Mouse (Mus musculus) T-helper 1 cell (primary cell): ENCODE data around the gene Lhx8.

Experiments used
- in situ Hi-C: fragments of 300-600 bp; cut with MboI, MseI; formaldehyde crosslinking; loops from one replicate; pipeline ENCODE4 v1.15.1; 2025; ENCODE audit warnings: high pct_unique_total_duplicates

Lhx8 gene

DNA sequence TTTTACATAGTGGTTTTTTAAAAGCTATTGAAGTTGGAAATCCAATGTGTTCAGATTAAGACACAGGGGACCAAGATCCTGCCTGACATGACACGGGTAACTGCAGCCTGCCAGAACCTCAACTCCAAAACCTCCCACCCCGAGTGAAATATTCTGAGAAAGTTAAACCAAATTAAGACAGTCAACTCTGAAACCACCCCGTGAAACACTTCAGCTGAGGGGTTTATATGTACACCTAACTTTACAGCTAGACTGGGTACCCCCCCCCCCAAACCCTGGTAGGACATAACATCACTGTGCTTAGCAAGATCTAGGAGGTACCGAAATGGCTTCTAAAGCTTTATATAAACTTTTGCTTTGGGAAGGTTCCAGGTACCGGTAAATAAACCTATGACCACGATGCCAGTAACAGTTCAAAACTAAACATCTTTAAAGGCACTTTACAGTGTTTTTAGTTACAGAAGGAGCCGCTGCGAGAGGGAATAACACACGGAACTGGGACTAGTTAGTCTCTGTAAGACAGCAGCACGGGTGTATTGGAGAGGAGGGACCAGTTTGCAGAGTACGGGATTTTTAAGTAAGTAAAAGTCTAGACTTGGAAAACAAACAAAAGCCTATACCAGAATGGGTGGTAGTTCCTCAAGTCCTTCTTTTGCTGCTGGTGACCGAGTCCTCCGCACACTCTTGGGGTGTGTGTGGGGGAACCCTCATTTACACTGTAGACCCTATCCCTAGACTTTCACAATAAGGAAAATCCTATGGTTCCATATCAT, 3.2 kb downstream of the Lhx8 start:
- in situ Hi-C loops = no loop called here

GRCm38 (mm10) chr3:154321921-154322574, 8.4 kb downstream of the Lhx8 start:
- in situ Hi-C loops = no loop called here

DNA sequence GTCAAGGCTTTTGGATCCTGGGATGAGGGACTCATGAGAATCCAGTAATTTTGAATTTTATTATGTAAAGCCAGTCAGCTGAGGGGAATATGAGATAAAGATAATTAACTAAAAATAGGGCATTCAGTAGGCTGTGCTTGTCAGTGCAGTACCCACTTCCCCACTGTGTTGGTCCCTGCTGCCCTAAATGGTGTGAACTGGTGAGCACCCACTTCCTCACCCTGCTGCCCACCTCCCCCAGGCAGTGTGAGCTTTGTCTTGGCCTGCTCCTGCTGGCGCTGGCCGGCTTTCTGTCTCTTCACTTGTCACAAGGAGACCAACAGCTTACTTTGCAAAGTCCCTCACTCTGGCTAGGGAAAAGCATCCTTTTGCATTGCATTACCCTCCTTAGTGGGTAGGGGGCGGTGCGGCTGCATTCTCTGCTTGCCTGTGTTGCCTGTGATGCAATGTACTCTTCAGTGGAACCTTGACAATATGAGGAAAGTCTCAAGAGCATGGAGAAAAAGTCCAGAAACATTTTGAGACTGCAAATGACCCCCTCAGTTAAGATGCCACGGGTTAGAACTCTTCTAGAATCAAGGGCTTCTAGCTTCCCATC, 12.7 kb downstream of the Lhx8 start:
- in situ Hi-C loops = no loop called here

DNA sequence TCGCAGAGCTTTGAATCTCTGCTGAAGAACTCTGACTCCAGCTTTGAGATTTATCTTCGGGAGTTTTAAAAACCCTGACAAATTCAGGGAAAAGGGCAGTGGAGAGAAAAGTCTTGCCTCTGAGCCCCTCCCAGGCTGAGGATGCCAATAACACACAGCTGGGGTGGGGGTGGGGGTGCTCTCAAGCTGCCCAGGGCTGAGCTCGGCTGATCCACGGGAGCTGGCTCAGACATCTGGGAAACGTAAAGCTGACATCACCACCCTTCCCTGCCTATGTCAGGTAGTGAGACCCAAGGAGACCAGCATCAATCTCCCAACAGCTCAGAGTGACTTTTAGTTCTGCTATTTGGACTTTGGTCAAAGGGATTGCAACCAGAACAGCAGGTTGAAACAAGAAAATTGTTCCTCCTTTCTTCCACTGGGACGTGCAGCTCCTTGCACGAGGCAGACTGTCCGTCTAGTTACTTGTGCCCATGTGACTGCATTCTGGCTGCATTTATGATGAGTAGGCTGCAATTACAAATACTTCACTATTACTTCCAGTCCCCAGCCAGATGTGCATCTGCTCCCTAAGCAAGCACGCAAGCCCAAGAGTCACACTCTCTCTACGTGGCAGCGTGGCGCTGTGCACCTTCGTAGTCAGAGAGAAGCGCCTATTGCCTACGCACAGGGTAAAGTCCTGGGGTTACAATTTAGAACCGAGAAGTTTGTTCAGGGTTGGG, 25.1 kb downstream of the Lhx8 start:
- in situ Hi-C loops = no loop called here

GRCm38 (mm10) chr3:154301102-154301501, 29.4 kb downstream of the Lhx8 start:
- in situ Hi-C loops = no loop called here

- in situ Hi-C loops = no loop called here
Observed at GRCm38 (mm10) chr3:154300006-154300405, 30.5 kb downstream of the Lhx8 start.

DNA sequence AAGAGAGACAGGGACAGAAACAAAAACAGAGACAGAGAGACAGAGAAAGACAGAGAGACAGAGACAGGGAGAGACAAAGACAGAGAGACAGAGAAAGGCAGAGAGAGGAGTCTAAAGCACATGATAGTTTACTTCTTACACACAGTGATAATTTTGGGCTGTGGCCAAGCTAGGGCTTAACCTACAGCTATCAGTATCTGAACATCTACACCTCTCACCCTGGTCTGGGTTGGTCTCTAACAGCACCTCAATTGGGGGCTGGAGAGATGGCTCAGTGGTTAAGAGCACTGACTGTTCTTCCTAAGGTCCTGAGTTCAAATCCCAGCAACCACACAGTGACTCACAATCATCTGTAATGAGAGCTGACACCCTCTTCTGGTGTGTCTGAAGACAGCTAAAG, 32.0 kb downstream of the Lhx8 start:
- in situ Hi-C loops = no loop called here

DNA sequence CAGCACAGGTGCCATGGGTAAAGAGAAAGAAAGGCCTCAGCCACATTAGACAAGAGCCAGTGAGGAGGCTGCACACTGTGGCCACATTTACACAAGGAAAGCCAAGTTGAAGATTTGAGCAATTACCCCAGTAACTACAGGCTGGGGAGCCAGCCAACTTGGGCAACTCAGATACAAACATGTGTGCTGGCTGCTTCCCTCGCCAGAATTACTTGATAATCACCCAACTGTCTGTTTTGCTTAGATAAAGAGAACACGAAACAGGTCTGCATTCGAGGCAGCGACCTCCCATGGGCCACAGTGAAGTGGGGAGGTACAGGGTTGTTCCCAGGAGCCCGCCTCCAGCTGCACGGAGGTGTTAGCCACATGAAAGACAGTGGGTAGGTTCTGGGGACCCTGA, 33.0 kb downstream of the Lhx8 start:
- in situ Hi-C loops = no loop called here

DNA sequence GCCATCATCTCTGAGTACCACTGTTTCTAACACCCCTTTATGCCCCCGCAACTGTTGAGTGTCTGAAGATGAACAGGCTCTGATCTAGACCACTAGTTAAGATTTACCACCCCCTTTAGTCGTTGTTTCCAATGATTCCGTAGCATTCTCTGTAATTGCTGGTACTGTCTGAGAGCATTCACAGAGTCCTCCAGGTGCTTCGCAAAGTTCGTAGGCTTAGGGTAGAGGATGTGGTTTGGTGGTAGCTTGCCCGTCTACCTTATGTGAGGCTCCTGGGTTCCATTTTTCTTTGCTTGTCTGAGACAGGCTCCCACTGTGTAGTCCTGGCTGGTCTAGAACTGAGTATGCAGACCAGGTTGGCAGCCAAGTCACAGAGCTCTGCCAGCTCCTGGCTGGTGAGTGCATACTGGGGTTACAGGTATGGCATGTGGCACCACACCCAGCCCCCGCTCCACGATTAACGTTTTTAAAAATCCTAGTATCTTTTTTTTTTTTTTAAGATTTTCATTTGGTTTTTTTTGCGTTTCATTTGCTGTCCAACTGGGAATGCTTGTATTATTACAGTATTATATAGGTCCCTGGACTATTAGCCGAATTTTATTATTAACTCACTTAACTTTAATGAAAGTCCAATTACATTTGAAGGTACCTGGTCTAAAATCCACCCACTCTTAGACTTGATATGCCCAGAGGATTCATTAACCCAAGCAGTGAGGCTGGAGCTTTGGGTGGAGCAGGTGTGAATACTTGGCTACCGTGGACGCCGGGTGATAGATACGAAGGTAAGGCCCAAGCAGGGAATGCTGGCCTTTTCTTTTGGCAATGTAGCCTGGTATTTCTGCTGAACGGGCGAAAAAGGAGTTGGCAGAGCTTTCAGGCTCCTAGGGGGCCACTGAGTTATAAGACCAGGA, 35.3 kb downstream of the Lhx8 start:
- in situ Hi-C loops = no loop called here

- in situ Hi-C loops = no loop called here
Observed at GRCm38 (mm10) chr3:154293839-154294490, 36.5 kb downstream of the Lhx8 start.

GRCm38 (mm10) chr3:154292126-154292525, 38.3 kb downstream of the Lhx8 start:
- in situ Hi-C loops = no loop called here

DNA sequence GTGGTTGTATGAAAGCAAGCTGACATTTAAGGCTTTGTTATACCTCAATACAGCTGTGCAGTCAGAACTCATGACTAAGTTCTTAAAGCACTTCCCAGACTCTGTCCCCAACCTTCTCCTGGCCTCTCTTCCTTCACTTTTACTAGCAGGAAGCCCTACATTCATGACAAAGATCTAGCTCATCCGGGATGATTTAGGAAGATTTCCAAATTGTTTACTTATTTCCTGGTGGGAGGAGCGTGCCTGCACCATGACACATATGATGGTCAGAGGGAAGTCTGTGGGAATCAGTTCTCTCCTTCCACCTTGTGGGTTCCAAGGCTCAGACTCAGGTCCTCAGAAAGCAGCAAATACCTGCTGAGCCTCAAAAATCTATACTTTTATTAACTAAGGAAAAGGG, 40.1 kb downstream of the Lhx8 start:
- in situ Hi-C loops = no loop called here

- in situ Hi-C loops = no loop called here
Observed at GRCm38 (mm10) chr3:154288429-154289069, 41.9 kb downstream of the Lhx8 start.

GRCm38 (mm10) chr3:154287217-154287616, 43.2 kb downstream of the Lhx8 start:
- in situ Hi-C loops = no loop called here

GRCm38 (mm10) chr3:154285351-154285750, 45.1 kb downstream of the Lhx8 start:
- in situ Hi-C loops = no loop called here

DNA sequence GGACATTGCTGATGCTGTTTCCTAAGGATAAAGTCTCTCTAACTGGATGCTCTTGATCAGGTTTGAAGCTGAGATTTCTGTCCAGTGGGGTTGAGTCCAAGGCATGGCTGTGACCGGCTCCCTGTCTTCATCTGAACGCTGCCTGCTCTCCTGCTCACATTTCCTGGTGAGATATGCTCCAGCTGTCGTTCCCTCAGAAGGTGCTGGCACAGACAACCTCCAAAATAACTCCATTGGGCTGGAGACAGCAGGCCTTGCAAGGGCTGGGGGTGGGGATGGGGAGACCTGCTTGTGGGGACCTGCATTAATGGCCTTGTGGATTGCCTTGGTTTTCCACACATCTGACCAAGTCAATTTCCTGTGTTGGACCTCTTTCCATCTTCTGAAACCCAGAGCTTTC, 46.2 kb downstream of the Lhx8 start:
- in situ Hi-C loops = no loop called here

- in situ Hi-C loops = no loop called here
Observed at GRCm38 (mm10) chr3:154274681-154275080, 55.8 kb downstream of the Lhx8 start.

GRCm38 (mm10) chr3:154269757-154270366, 60.6 kb downstream of the Lhx8 start:
- in situ Hi-C loops = loop anchor here (5.0 kb wide), 1 partner anchor 302 kb away; no protein-coding TSS in a partner anchor

- in situ Hi-C loops = loop anchor here (5.0 kb wide), 1 partner anchor 304 kb away; no protein-coding TSS in a partner anchor
Observed at GRCm38 (mm10) chr3:154268313-154268712, 62.1 kb downstream of the Lhx8 start.

DNA sequence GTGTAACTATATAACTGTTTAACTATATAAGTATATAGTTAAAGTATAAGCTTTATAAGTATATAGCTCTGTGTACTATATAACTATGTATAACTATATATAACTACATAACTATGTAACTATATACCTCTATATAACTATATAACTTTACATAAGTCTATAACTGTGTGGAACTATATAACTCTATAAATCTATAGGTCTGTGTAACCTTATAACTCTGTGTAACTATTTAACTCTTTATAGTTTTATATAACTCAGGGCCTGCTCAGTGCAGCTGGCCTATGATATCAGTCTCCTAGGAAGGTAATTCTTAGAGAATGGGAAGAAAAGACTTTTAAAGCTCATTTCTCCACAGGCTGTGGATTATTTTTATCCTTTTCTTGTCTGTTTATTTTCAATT, 73.1 kb downstream of the Lhx8 start:
- in situ Hi-C loops = no loop called here
